ENCODE assay signal across 11 mouse cellular contexts in the genomic region with DNA sequence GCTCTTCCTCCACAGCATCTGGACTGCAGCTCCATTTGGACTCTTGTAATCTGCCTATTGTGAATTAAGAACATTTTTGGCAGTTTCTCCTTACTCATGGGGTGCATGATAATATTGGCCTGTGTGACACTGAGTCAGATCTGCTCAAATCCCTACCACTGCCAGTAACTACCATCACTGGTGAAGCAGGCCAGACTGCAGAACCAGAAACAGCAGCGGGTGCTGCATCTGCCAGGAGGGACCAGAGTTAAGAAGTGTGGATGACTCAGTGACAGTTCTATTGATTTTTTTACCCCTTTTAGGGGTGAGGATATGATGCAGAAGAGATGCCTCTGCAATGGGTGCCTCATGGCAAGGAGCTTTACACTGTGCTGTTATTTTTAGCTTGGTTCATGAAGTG.
DNase-seq lines count a peak whose midpoint lies in the region; ATAC-seq and TF ChIP-seq lines count a peak whose summit lies in the region.
"Had no signal": no experiment of that assay in that cellular context is flagged by ENCODE, and none has a peak within 500 bp of the region (broad histone marks: within the 10 kb centered on the region; RNA-seq: fewer than 3 reads in every experiment).

No protein-coding gene starts in this region.

- no peak for TF ChIP-seq CTCF in layer of hippocampus, adult 2 months (conservative IDR thresholded peaks at IDR 0.05)

- peak overlapping the region; percentile 82 for H3K27ac ChIP-seq in layer of hippocampus, adult 2 months
- H3K27ac ChIP-seq: embryonic facial prominence, embryonic 10.5 days; gastrocnemius, adult 2 months; neural tube, embryonic 13.5 days had no signal

- peak; percentile 7 for DNase-seq in lung, postnatal 10 days
- DNase-seq in lung, postnatal 14 days, result no peak
- peak; percentile 60 to 73 for DNase-seq in layer of hippocampus, adult 2 months (ENCODE audit: low spot score in 2 of 2)
- DNase-seq in thymus, postnatal 4 days, result no peak
- no peak for DNase-seq in retina, postnatal 1 day
- DNase-seq: gastrocnemius, adult 2 months; kidney, postnatal 4 days had no signal

- no peaks in the 10 kb centered on the region for H3K27me3 ChIP-seq in myocyte (ENCODE audit: control insufficient read depth, insufficient read depth, insufficient read length)
- H3K27me3 ChIP-seq: neural tube, embryonic 13.5 days had no signal

- peak; percentile 65 for ATAC-seq in frontal cortex, adult (ENCODE audit: low TSS enrichment)

- no peak overlapping the region for H3ac ChIP-seq in myocyte (ENCODE audit: control insufficient read depth, insufficient read length)

- no peak overlapping the region for H3K4me3 ChIP-seq in layer of hippocampus, adult 2 months
- no peak overlapping the region for H3K4me3 ChIP-seq in myocyte
- H3K4me3 ChIP-seq: embryonic facial prominence, embryonic 10.5 days; gastrocnemius, adult 2 months; neural tube, embryonic 13.5 days had no signal

- H3K4me2 ChIP-seq in myocyte (ENCODE audit: low read depth), result peak overlapping the region; percentile 1
- H3K4me2 ChIP-seq: neural tube, embryonic 13.5 days had no signal

- no peaks in the 10 kb centered on the region for H3K79me2 ChIP-seq in myocyte (ENCODE audit: control insufficient read depth, insufficient read depth)

- no peak for TF ChIP-seq POLR2A in myocyte (IDR thresholded peaks at IDR 0.05; ENCODE audit: insufficient read length, low read depth)

- H3K36me3 ChIP-seq in myocyte (ENCODE audit: control insufficient read depth, insufficient read depth), result no peaks in the 10 kb centered on the region
- H3K36me3 ChIP-seq: embryonic facial prominence, embryonic 10.5 days; neural tube, embryonic 13.5 days had no signal

TF ChIP-seq in myocyte, 11 proteins besides CTCF, POLR2A, EP300 and RAD21:
- TF ChIP-seq SRF (IDR thresholded peaks at IDR 0.05; ENCODE audit: control insufficient read depth, insufficient read length, low read depth) (no peak), MYOD1 (IDR thresholded peaks at IDR 0.05; ENCODE audit: control insufficient read depth in 1 of 3, insufficient read length in 2 of 3, low read depth in 2 of 3) (no peak), REST (IDR thresholded peaks at IDR 0.05; ENCODE audit: insufficient read depth, insufficient read length) (no peak), CEBPB (IDR thresholded peaks at IDR 0.05; ENCODE audit: insufficient read depth, poor library complexity, severe bottlenecking) (no peak), E2F4 (IDR thresholded peaks at IDR 0.05; ENCODE audit: insufficient read depth) (no peak), TCF3 (IDR thresholded peaks at IDR 0.05; ENCODE audit: insufficient read length, low read depth) (no peak), POLR2AphosphoS2 (IDR thresholded peaks at IDR 0.05; ENCODE audit: insufficient read length, low read depth) (no peak), MYOG (IDR thresholded peaks at IDR 0.05; ENCODE audit: control insufficient read depth in 1 of 3, insufficient read depth in 1 of 3, insufficient read length in 2 of 3, low read depth in 2 of 3) (no peak), USF1 (IDR thresholded peaks at IDR 0.05; ENCODE audit: low read depth) (no peak)

Comparison
In these comparisons a context has a peak if more than half of its experiments do, and no peak if none do; other contexts are left out.
1. DNase-seq: peak in lung, postnatal 10 days (single experiment) and layer of hippocampus, adult 2 months (2 of 2); none in lung, postnatal 14 days (single experiment), thymus, postnatal 4 days (single experiment) and retina, postnatal 1 day (single experiment).